In the genomic region with DNA sequence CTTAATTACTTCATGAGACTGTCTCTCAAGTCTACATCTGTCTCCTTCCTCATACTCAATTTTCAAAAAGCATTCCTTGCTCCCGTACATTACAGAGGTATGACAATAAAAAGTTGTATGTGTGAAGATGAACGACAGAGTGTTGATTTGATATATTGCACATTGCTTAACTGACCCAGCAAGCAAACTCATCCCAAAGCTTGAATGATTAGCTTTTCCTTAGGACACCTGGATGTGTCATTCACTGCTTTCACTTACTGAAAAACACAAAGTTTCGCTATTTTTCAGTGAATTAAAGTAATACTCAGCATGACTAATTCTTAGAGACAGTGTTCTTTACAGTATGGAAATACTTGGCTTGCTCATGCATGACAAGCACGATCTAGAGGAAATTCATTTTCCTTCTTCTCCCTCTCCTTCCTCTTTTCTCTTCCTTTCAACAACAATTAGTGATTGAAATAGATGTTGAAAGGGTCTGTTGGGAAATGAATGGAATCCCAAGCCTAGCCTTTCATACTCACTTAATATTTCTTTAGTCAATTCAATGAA, we compare ENCODE assay signal across 30 mouse cellular contexts.
"Had no signal": no experiment of that assay in that cellular context is flagged by ENCODE, and none has a peak within 500 bp of the region (broad histone marks: within the 10 kb centered on the region; RNA-seq: fewer than 3 reads in every experiment).

No protein-coding gene starts in this region.

- H3K9ac ChIP-seq: limb, embryonic 12.5 days; limb, embryonic 13.5 days; limb, embryonic 15.5 days; liver, embryonic 12.5 days; liver, embryonic 13.5 days; liver, embryonic 14.5 days; liver, embryonic 15.5 days; liver, postnatal 0 days; lung, embryonic 14.5 days; lung, embryonic 15.5 days; midbrain, embryonic 12.5 days; midbrain, embryonic 13.5 days; midbrain, embryonic 15.5 days; neural tube, embryonic 12.5 days; neural tube, embryonic 13.5 days had no signal

- H3K27me3 ChIP-seq: limb, embryonic 12.5 days; limb, embryonic 13.5 days; limb, embryonic 15.5 days; liver, embryonic 12.5 days; liver, embryonic 13.5 days; liver, embryonic 15.5 days; lung, embryonic 15.5 days; megakaryocyte, embryonic 14.5 days; midbrain, embryonic 12.5 days; midbrain, embryonic 15.5 days; neural tube, embryonic 12.5 days; neural tube, embryonic 13.5 days had no signal

- ATAC-seq: liver, embryonic 12.5 days; liver, postnatal 0 days; lung, postnatal 0 days; midbrain, embryonic 13.5 days had no signal

- H3K4me3 ChIP-seq: limb, embryonic 10.5 days; limb, embryonic 12.5 days; limb, embryonic 13.5 days; limb, embryonic 15.5 days; liver, embryonic 12.5 days; liver, embryonic 13.5 days; liver, embryonic 15.5 days; lung, embryonic 15.5 days; megakaryocyte, embryonic 14.5 days; midbrain, embryonic 10.5 days; midbrain, embryonic 12.5 days; midbrain, embryonic 13.5 days; midbrain, embryonic 15.5 days; neural tube, embryonic 12.5 days; neural tube, embryonic 13.5 days had no signal

- H3K4me1 ChIP-seq: limb, embryonic 10.5 days; limb, embryonic 12.5 days; limb, embryonic 13.5 days; limb, embryonic 15.5 days; liver, embryonic 12.5 days; liver, embryonic 13.5 days; liver, embryonic 15.5 days; lung, embryonic 15.5 days had no signal

- H3K27ac ChIP-seq: limb, embryonic 10.5 days; limb, embryonic 12.5 days; limb, embryonic 13.5 days; limb, embryonic 15.5 days; liver, embryonic 12.5 days; liver, embryonic 13.5 days; liver, embryonic 14.5 days; liver, embryonic 15.5 days; lung, embryonic 15.5 days; macrophage; midbrain, embryonic 10.5 days; midbrain, embryonic 12.5 days; midbrain, embryonic 13.5 days; midbrain, embryonic 15.5 days; neural tube, embryonic 12.5 days; neural tube, embryonic 13.5 days had no signal

- H3K4me2 ChIP-seq: limb, embryonic 12.5 days; limb, embryonic 13.5 days; limb, embryonic 15.5 days; liver, embryonic 11.5 days; liver, embryonic 12.5 days; liver, embryonic 13.5 days; liver, embryonic 15.5 days; lung, embryonic 14.5 days; lung, embryonic 15.5 days; midbrain, embryonic 11.5 days; midbrain, embryonic 12.5 days; midbrain, embryonic 13.5 days; midbrain, embryonic 15.5 days; neural tube, embryonic 12.5 days; neural tube, embryonic 13.5 days had no signal

- H3K36me3 ChIP-seq: limb, embryonic 10.5 days; limb, embryonic 12.5 days; limb, embryonic 13.5 days; limb, embryonic 15.5 days; liver, embryonic 12.5 days; liver, embryonic 13.5 days; liver, embryonic 15.5 days; lung, embryonic 15.5 days; midbrain, embryonic 10.5 days; midbrain, embryonic 12.5 days; midbrain, embryonic 13.5 days; midbrain, embryonic 15.5 days; neural tube, embryonic 12.5 days; neural tube, embryonic 13.5 days had no signal

- DNase-seq: left cerebral cortex, postnatal 4 days; liver; liver, embryonic 13.5 days; liver, postnatal 0 days; lung, adult 18-20 months; lung, adult 2 months; lung, embryonic 14.5 days; lung, postnatal 10 days; lung, postnatal 14 days; lung, postnatal 36 days; lung, postnatal 4 days had no signal

- H3K9me3 ChIP-seq: limb, embryonic 10.5 days; limb, embryonic 12.5 days; limb, embryonic 13.5 days; limb, embryonic 15.5 days; liver, embryonic 12.5 days; liver, embryonic 13.5 days; liver, embryonic 15.5 days; lung, embryonic 15.5 days; megakaryocyte, embryonic 14.5 days; midbrain, embryonic 10.5 days; midbrain, embryonic 12.5 days; midbrain, embryonic 13.5 days; midbrain, embryonic 15.5 days; neural tube, embryonic 12.5 days; neural tube, embryonic 13.5 days had no signal
